Comparison of ENCODE assay signal across 25 mouse cellular contexts in the genomic region with DNA sequence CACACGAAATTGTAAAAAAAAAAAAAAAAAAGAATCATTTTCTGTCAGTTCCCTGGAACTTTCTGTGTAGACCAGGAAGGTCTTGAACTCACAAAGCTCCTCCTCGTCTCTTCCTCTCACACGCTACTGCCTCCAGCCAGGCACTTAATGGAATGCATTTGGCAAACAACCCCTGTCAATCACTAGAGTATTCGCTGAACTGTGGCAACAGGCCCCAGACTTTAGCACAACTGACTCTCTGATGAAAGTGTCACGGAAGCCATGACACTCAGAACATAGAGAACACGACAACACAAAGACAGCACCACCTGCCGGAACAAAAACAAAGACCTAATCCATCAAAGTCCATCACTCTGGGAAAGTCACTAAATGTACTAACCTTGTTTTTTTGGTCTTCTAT. TPM values are rescaled to one million over a fixed set of nuclear protein-coding genes. Genes with fewer than 3 reads are reported as not detected.
DNase-seq lines count a peak whose midpoint lies in the region; ATAC-seq and TF ChIP-seq lines count a peak whose summit lies in the region.
"Had no signal": no experiment of that assay in that cellular context is flagged by ENCODE, and none has a peak within 500 bp of the region (broad histone marks: within the 10 kb centered on the region; RNA-seq: fewer than 3 reads in every experiment).

No protein-coding gene starts in this region.

- no peak overlapping the region for H3K4me2 ChIP-seq in kidney, postnatal 0 days (ENCODE audit: low read length)
- H3K4me2 ChIP-seq in lung, postnatal 0 days (replicated peaks; ENCODE audit: low read depth, low read length) = no peak overlapping the region
- H3K4me2 ChIP-seq: embryonic facial prominence, embryonic 15.5 days; heart, embryonic 12.5 days had no signal

- H3K27me3 ChIP-seq in kidney, postnatal 0 days (ENCODE audit: insufficient read depth, low read length) = no peaks in the 10 kb centered on the region
- no peaks in the 10 kb centered on the region for H3K27me3 ChIP-seq in lung, postnatal 0 days (replicated peaks; ENCODE audit: insufficient read depth, low read length)
- H3K27me3 ChIP-seq: embryonic facial prominence, embryonic 15.5 days; heart, embryonic 12.5 days had no signal

- peak; percentile 53; the same call in 1 of the 2 replicates for ATAC-seq in kidney, postnatal 0 days (replicated peaks; ENCODE audit: low FRiP score, low read depth)
- ATAC-seq in lung, postnatal 0 days = no peak
- ATAC-seq: activated CD4-positive, CD25-positive, alpha-beta regulatory T cell, adult 4 months; CD4-positive, CD25-positive, alpha-beta regulatory T cell, adult 4 months; forebrain, embryonic 14.5 days had no signal

- peak; percentile 45 for DNase-seq in kidney, adult 11 months
- no peak for DNase-seq in kidney, postnatal 4 days
- no peak for DNase-seq in kidney, postnatal 0 days (ENCODE audit: low spot score)
- no peak for DNase-seq in kidney, postnatal 10 days
- no peak for DNase-seq in lung, postnatal 0 days (ENCODE audit: low spot score)
- no peak for DNase-seq in lung, postnatal 36 days
- DNase-seq in adrenal gland, postnatal 36 days = no peak
- DNase-seq: adrenal gland, adult 2 months; adrenal gland, postnatal 25 days; B cell, adult 2 months; cerebellum, adult 11 months; cerebellum, adult 8-10 months; cerebellum, postnatal 14 days; embryo, embryonic 11 days; gastrocnemius, adult 2 months; gastrocnemius, postnatal 25 days had no signal

- peak; percentile 27; the same call in 1 of the 2 replicates for TF ChIP-seq CTCF in kidney, postnatal 0 days (IDR thresholded peaks at IDR 0.05; ENCODE audit: low read depth)
- TF ChIP-seq CTCF in lung, postnatal 0 days (IDR thresholded peaks at IDR 0.05) = peak; percentile 21; the same call in 1 of the 2 replicates

- H3K4me3 ChIP-seq in kidney, postnatal 0 days (replicated peaks; ENCODE audit: low read depth, low read length) = no peak overlapping the region
- H3K4me3 ChIP-seq in lung, postnatal 0 days (ENCODE audit: low read depth, low read length) = no peak overlapping the region
- H3K4me3 ChIP-seq: embryonic facial prominence, embryonic 15.5 days; erythroblast, embryonic 14.5 days; forebrain, embryonic 10.5 days; gastrocnemius, adult 2 months; heart, embryonic 12.5 days; hindbrain, embryonic 10.5 days had no signal

- 41% methylated on average over 7 of the region's 7 CpGs for WGBS in kidney, postnatal 0 days
- 27% methylated on average over 7 of the region's 7 CpGs for WGBS in lung, postnatal 0 days

- no peak overlapping the region for H3K9ac ChIP-seq in kidney, postnatal 0 days (ENCODE audit: low read depth, low read length)
- H3K9ac ChIP-seq in lung, postnatal 0 days (replicated peaks; ENCODE audit: low read depth) = no peak overlapping the region
- H3K9ac ChIP-seq: embryonic facial prominence, embryonic 15.5 days; heart, embryonic 12.5 days had no signal

- H3K9me3 ChIP-seq in kidney, postnatal 0 days (replicated peaks; ENCODE audit: low read length) = no peaks in the 10 kb centered on the region
- H3K9me3 ChIP-seq in lung, postnatal 0 days (ENCODE audit: low read length) = no peaks in the 10 kb centered on the region
- H3K9me3 ChIP-seq: embryonic facial prominence, embryonic 15.5 days; forebrain, embryonic 10.5 days; heart, embryonic 12.5 days; hindbrain, embryonic 10.5 days had no signal

- no peak overlapping the region for H3K27ac ChIP-seq in kidney, postnatal 0 days
- H3K27ac ChIP-seq in lung, postnatal 0 days (ENCODE audit: low read length) = no peak overlapping the region
- H3K27ac ChIP-seq: embryonic facial prominence, embryonic 15.5 days; forebrain, embryonic 10.5 days; gastrocnemius, adult 2 months; hindbrain, embryonic 10.5 days had no signal

- no peak for TF ChIP-seq EP300 in lung, postnatal 0 days (IDR thresholded peaks at IDR 0.05)

- H3K36me3 ChIP-seq in kidney, postnatal 0 days (ENCODE audit: insufficient read depth, low read length) = no peaks in the 10 kb centered on the region
- H3K36me3 ChIP-seq in lung, postnatal 0 days (ENCODE audit: insufficient read depth, low read length) = no peaks in the 10 kb centered on the region
- H3K36me3 ChIP-seq: embryonic facial prominence, embryonic 15.5 days; forebrain, embryonic 10.5 days; heart, embryonic 12.5 days; hindbrain, embryonic 10.5 days had no signal

- no peaks in the 10 kb centered on the region for H3K4me1 ChIP-seq in kidney, postnatal 0 days (replicated peaks; ENCODE audit: insufficient read depth, low read length)
- no peaks in the 10 kb centered on the region for H3K4me1 ChIP-seq in lung, postnatal 0 days (ENCODE audit: insufficient read depth, low read depth, low read length)
- H3K4me1 ChIP-seq: embryonic facial prominence, embryonic 15.5 days; forebrain, embryonic 10.5 days; hindbrain, embryonic 10.5 days had no signal

RNA-seq across cellular contexts. Expression of gene Gcnt1, which starts 3.1 kb away (rescaled TPM):
- polyA plus RNA-seq in kidney, postnatal 0 days (2015; fragmentation: Nextera tagmentation; extraction: Ambion mirVana) = 62.8 and 69.8 TPM in 2 replicates
- polyA plus RNA-seq in lung, postnatal 0 days (2015; fragmentation: Nextera tagmentation; extraction: Ambion mirVana) = 2.6 and 2.7 TPM in 2 replicates
- total RNA-seq in adrenal gland, postnatal 36 days (2021) = 1 to 10 TPM; 1.5 to 2.5 TPM
- total RNA-seq: MEL had no signal

RNA-seq across cellular contexts. Expression of gene Rfk, which starts 24.3 kb away (rescaled TPM):
- polyA plus RNA-seq in kidney, postnatal 0 days (2015; fragmentation: Nextera tagmentation; extraction: Ambion mirVana) = 97.5 and 103 TPM in 2 replicates
- polyA plus RNA-seq in lung, postnatal 0 days (2015; fragmentation: Nextera tagmentation; extraction: Ambion mirVana) = 77.4 and 93.0 TPM in 2 replicates
- 100 to 1,000 TPM in 1 of 2 experiments, 10 to 100 TPM in 1; 84.2 to 343 TPM for total RNA-seq in adrenal gland, postnatal 36 days (2021)

Comparison
In these comparisons a context has a peak if more than half of its experiments do, and no peak if none do; other contexts are left out.
1. RNA of gene Gcnt1, which starts 3.1 kb away (polyA plus RNA-seq): 62.8 to 69.8 TPM in kidney, postnatal 0 days; 2.6 to 2.7 TPM in lung, postnatal 0 days; every median in the first group is over 10 times any median in the second.